Mouse (Mus musculus) liver, adult 2 months (tissue): ENCODE results near the gene Mia.

Experiments
- CTCF ChIP-seq: fragments of 200-500 bp; IDR thresholded peaks from 2 replicates; pipeline ENCODE4 v1.5.1; 2011; ENCODE audit warnings: low read depth, low read length, control low read depth
- POLR2A ChIP-seq: fragments of 200-500 bp; IDR thresholded peaks from 2 replicates; pipeline ENCODE4 v1.6.1; 2011; ENCODE audit warnings: low read length, control low read depth; ENCODE audit not compliant: insufficient read depth; ENCODE audit errors: extremely low read depth

DNA sequence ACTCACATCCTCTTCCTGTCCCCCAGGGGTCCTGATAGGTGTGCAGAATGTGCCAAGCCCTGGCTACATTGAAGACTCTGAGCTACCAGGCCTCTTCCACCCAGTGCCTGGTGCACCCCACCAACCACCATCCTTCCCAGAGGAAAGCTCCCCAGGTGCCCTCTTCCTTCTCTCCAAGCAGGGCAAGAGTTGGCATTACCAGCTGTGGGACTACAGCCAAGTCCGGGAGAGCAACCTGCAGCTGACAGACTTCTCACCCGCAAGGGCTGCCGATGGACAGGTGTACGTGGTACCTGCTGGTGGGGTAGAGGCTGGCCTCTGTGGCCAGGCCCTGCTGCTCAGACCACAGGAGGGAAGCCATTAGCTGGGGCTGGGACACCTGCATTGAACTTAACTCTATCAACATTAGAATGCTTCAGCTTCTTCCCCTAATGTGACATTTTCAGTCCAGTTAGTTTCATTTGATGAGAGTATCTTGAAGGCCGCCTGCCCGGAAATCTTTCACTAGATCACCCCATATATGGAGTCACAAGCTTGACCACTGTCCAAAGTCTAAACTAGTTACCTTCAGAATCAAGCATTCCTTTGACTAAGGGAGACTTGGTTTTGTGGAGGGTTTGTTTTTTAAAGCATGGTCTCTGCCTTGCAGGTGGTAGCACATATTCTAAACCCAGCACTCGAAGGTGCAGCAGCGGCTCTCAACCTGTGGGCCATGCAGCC lies 22.9 kb upstream of the Mia start:
- no peak for TF ChIP-seq POLR2A
- no peak for TF ChIP-seq CTCF
